Mouse (Mus musculus): ENCODE data around the gene Ptprb. TPM values are rescaled to one million over a fixed set of nuclear protein-coding genes. Genes with fewer than 3 reads are reported as not detected.

The Ptprb gene
- 7.3 TPM for polyA plus RNA-seq (2014; fragmentation: Illumina TruSeq; extraction: RNeasy Lipid Tissue Mini Kit (QIAGEN cat#74804); ENCODE audit: low read depth, low replicate concordance)

GRCm38 (mm10) chr10:116275280-116275679, at the start of gene Ptprb:
Ptprb (plus strand) TSS chr10:116275523.

Other genes with a start within 250 kb of the Ptprb start
- not detected for gene 4933416C03Rik, start 161.6 kb upstream of the Ptprb start, polyA plus RNA-seq (2014; fragmentation: Illumina TruSeq; extraction: RNeasy Lipid Tissue Mini Kit (QIAGEN cat#74804); ENCODE audit: low read depth, low replicate concordance)
- 0.44 TPM for gene Kcnmb4, start 198.4 kb downstream of the Ptprb start, polyA plus RNA-seq (2014; fragmentation: Illumina TruSeq; extraction: RNeasy Lipid Tissue Mini Kit (QIAGEN cat#74804); ENCODE audit: low read depth, low replicate concordance)

Measured in sigmoid colon, adult 10 weeks (tissue).